Mouse (Mus musculus) hindbrain, embryonic 15.5 days (tissue): ENCODE results near the gene Apoh. TPM values are rescaled to one million over a fixed set of nuclear protein-coding genes. Genes with fewer than 3 reads are reported as not detected.

Experiments
- ATAC-seq: fragments of 200-750 bp; cut with Nextera tagmentation; 2 replicates; pipeline ENCODE4 v1.8.0; 2017; ENCODE audit warnings: low read depth, moderate number of reproducible peaks, moderate TSS enrichment; ENCODE audit not compliant: low FRiP score
- H3K27ac ChIP-seq: fragments of 300-500 bp; sonication (generic); replicated peaks from 2 replicates; pipeline ENCODE4 v1.5.1; 2015; ENCODE audit warnings: mild to moderate bottlenecking, inconsistent platforms
- H3K27me3 ChIP-seq: fragments of 300-500 bp; sonication (generic); 2 replicates; pipeline ENCODE4 v1.6.1; 2015; ENCODE audit warnings: control low read depth, inconsistent platforms
- H3K36me3 ChIP-seq: fragments of 300-500 bp; sonication (generic); 2 replicates; pipeline ENCODE4 v1.6.1; 2015; ENCODE audit warnings: control low read depth, inconsistent platforms
- H3K4me1 ChIP-seq: fragments of 300-500 bp; sonication (generic); replicated peaks from 2 replicates; pipeline ENCODE4 v1.6.1; 2015; ENCODE audit warnings: control low read depth, inconsistent platforms
- H3K4me2 ChIP-seq: fragments of 300-500 bp; sonication (generic); 2 replicates; pipeline ENCODE4 v1.6.1; 2015; ENCODE audit warnings: moderate library complexity, mild to moderate bottlenecking, inconsistent platforms
- H3K4me3 ChIP-seq: fragments of 300-500 bp; sonication (generic); 2 replicates; pipeline ENCODE4 v1.5.1; 2015; ENCODE audit warnings: mild to moderate bottlenecking, inconsistent platforms
- H3K9ac ChIP-seq: fragments of 300-500 bp; sonication (generic); 2 replicates; pipeline ENCODE4 v1.6.1; 2015; ENCODE audit warnings: inconsistent platforms
- H3K9me3 ChIP-seq: fragments of 300-500 bp; sonication (generic); 2 replicates; pipeline ENCODE4 v1.6.1; 2016; ENCODE audit warnings: control low read depth, inconsistent platforms
- WGBS: fragments of 180-500 bp; shearing (Covaris S2); methylation state at CpG from one replicate; pipeline ENCODE4 v1.1.7; 2015; 5-methylcytosine and 5-hydroxymethylcytosine counted together
- polyA plus RNA-seq: library from polyadenylated mRNA; unstranded; fragments of >200 nt; fragmentation: Nextera tagmentation; extraction: Ambion mirVana; gene quantifications from 2 replicates; pipeline ENCODE4 v1.2.1, GENCODE M21; 2015

Apoh gene
- polyA plus RNA-seq, 1 experiment from 2014 or later, result 0.49 TPM

GRCm38 (mm10) chr11:108429076-108429475 lies 85.9 kb downstream of the Apoh start:
- no peaks in the 10 kb centered on the region for H3K9me3 ChIP-seq
- H3K4me1 ChIP-seq, result peaks cover 10% of the 10 kb centered on the region
- 95% methylated on average over 2 of the region's 2 CpGs for WGBS
- H3K27me3 ChIP-seq, result no peaks in the 10 kb centered on the region
- no peak overlapping the region for H3K27ac ChIP-seq
- no peak overlapping the region for H3K4me2 ChIP-seq
- no peak for ATAC-seq
- no peak overlapping the region for H3K4me3 ChIP-seq
- H3K36me3 ChIP-seq, result no peaks in the 10 kb centered on the region
- H3K9ac ChIP-seq, result no peak overlapping the region

GRCm38 (mm10) chr11:108443893-108444563 lies 100.9 kb downstream of the Apoh start:
- Histone ChIP-seq H3K4me2 (no peak overlapping the region), H3K4me1 (no peaks in the 10 kb centered on the region), H3K27me3 (no peaks in the 10 kb centered on the region), H3K27ac (no peak overlapping the region), H3K4me3 (no peak overlapping the region), H3K9me3 (no peaks in the 10 kb centered on the region), H3K36me3 (no peaks in the 10 kb centered on the region), H3K9ac (no peak overlapping the region)
- 88% methylated on average over 11 of the region's 11 CpGs for WGBS
- no peak for ATAC-seq

- Histone ChIP-seq H3K4me3 (no peak overlapping the region), H3K4me2 (no peak overlapping the region), H3K36me3 (no peaks in the 10 kb centered on the region), H3K9ac (no peak overlapping the region), H3K4me1 (no peaks in the 10 kb centered on the region), H3K27me3 (no peaks in the 10 kb centered on the region), H3K27ac (no peak overlapping the region), H3K9me3 (no peaks in the 10 kb centered on the region)
- ATAC-seq, result no peak
Measured at GRCm38 (mm10) chr11:108447148-108447547, 104.0 kb downstream of the Apoh start.

GRCm38 (mm10) chr11:108449811-108450210 lies 106.7 kb downstream of the Apoh start:
- 30% methylated on average over 3 of the region's 3 CpGs for WGBS
- Histone ChIP-seq H3K36me3 (no peaks in the 10 kb centered on the region), H3K9ac (no peak overlapping the region), H3K27me3 (no peaks in the 10 kb centered on the region), H3K9me3 (no peaks in the 10 kb centered on the region), H3K4me1 (no peaks in the 10 kb centered on the region), H3K27ac (no peak overlapping the region), H3K4me2 (no peak overlapping the region), H3K4me3 (no peak overlapping the region)
- no peak for ATAC-seq

GRCm38 (mm10) chr11:108459599-108459998 lies 116.4 kb downstream of the Apoh start:
- 90% methylated on average over 3 of the region's 3 CpGs for WGBS

More at GRCm38 (mm10) chr11:108459599-108459998, 116.4 kb downstream of the Apoh start:
- Histone ChIP-seq H3K9ac (no peak overlapping the region), H3K4me1 (no peaks in the 10 kb centered on the region), H3K27me3 (no peaks in the 10 kb centered on the region), H3K27ac (no peak overlapping the region), H3K9me3 (no peaks in the 10 kb centered on the region), H3K4me3 (no peak overlapping the region), H3K36me3 (no peaks in the 10 kb centered on the region), H3K4me2 (no peak overlapping the region)
- ATAC-seq, result no peak

Other genes with a start within 250 kb of the Apoh start
- 8.2 and 8.6 TPM in 2 replicates for gene Prkca, start 574 bp downstream of the Apoh start, polyA plus RNA-seq
- gene Cep112, start 81.8 kb downstream of the Apoh start, polyA plus RNA-seq, result 13.3 and 13.5 TPM in 2 replicates